Mouse (Mus musculus): Measurements from ENCODE around the gene Trmt2a. TPM values are rescaled to one million over a fixed set of nuclear protein-coding genes. Genes with fewer than 3 reads are reported as not detected.
"Not testable (repeated sequence)": the region's sequence is repeated elsewhere in the genome, so short reads cannot be mapped to it uniquely, and the experiment has no call there.

Trmt2a gene
- total RNA-seq, 2 experiments from 2014 or later = 73.7 to 237 TPM

DNA sequence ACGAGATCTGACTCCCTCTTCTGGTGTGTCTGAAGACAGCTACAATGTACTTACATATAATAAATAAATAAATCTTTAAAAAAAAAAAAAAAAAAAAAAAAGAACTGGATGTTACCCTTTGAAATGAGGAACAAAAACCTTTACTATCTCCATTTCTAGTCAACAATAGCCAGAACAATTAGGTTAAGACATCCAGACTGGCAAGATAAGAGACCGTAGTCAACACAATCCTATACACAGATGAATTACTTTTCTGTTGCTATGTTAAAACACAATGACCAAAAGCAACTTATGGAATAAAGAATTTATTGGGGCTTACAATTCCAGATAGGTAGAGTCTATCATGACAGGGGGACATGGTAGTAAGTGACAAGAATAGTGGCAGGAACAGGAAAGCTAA lies 16.5 kb downstream of the Trmt2a start:
- ATAC-seq (replicated peaks; ENCODE audit: low FRiP score, low TSS enrichment, poor library complexity, severe bottlenecking) = no peak

DNA sequence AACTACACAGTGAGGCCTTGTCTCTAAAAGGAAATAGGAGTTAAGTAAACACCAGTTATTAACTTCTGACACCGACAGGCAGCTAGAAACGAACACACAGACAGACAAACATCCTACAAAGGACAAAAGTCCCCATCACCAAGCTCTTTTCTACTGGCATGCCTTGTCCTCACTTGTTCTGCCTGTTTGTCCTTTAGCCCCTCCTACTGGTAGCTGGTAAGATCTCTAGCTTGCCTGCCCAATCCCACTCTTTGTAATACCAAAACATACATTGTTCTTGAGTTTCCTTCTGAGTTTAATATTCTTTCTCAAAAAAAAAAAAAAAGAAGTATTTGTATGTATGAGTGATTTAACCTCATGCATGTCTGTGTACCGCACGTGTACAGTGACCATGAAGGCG lies 19.7 kb downstream of the Trmt2a start:
- peak; percentile 59; the same call in 1 of the 2 replicates for ATAC-seq (replicated peaks; ENCODE audit: low FRiP score, low TSS enrichment, poor library complexity, severe bottlenecking)

DNA sequence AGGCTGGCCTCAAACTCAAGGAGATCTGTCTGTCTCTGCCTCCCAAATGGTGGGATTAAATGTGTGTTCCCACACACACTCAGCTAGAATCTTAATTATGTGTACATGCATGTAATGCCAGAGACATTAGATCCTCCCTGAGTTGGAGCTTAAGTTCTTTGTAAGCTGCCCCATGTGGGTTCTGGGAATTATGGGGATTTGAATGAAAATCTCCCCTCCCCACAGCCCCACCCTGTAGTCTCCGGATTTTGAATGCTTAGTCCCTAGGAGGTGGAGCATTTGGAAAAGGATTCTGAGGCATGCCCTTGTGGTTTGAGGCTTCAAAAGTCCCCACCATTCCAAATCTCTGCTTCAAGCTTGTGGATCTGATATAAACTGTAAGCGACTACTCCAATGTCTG lies 26.7 kb downstream of the Trmt2a start:
- no peak for ATAC-seq (replicated peaks; ENCODE audit: low FRiP score, low TSS enrichment, poor library complexity, severe bottlenecking)

DNA sequence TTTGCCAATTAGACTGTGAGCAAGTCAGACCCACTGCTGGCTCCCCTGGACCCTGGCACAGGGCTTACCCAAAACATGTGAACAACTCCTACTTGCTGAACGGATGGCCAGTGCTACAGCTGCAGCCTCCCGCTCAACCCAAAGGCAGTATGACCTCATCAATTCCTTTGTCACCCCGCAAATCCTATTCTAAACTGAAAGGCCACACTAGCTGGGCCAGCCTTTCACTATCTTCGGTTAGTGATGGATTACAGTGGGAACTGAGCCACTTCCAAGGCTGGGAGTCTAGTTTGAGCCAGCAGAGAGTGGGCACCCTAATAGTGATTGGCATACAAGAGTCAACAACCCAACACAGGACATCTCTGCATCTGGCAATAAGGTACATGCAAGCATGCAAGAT lies 39.7 kb downstream of the Trmt2a start:
- ATAC-seq (replicated peaks; ENCODE audit: low FRiP score, low TSS enrichment, poor library complexity, severe bottlenecking) = peak; percentile 11

DNA sequence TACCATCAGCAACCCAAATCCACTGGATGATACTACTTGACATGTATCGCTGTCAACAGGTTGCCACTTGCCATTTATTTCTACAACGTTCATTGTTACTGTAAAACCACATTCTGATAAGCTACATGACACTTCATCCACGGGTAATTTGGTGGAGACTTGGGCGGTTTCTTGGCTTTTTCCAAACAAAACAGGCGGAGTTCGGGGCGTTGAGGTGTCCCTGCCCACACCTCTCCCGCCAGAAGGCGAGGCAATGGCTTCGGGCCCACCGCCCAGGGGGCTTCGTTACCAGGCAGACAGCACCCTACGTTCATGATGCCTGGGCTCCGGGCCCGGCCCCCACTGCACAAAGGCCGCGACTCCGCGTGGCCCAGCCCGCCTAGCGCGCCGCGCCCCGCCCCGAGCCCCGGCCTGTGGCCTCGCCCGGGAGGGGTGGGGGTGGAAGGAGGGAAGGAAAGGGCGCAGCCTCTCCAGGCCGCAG lies 40.1 kb downstream of the Trmt2a start:
- peak; percentile 50 for ATAC-seq (replicated peaks; ENCODE audit: low FRiP score, low TSS enrichment, poor library complexity, severe bottlenecking)

DNA sequence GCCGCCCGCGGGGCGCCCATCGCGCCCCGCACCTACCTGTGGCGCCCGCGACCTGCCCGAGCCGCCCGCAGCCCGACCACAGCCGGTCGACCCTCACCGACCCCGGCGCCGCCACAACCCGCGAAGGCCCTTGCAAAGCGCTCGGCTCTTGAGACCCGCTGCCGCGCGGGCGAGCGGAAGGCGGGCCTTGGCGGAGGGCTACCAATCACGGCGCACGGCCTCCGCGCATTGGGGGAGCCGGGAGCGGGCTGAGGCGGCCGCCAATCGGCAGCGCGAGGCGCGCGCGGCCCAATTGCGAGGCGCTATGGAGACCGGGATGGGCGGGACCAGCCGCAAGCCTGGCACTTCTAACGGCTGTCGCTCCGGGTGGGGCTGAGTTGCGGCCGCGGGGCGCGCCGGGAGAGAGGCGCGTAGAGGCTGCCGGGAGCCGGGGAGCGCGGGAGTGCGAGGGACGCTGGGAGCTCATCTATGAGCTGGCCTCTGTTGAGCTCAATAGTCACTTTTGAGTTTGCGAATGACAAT lies 40.6 kb downstream of the Trmt2a start, which contains the start of gene Dgcr8:
TSS of gene Dgcr8 (minus strand) at position 180 of the 522 bp plus-strand sequence.
- peak; percentile 91 for ATAC-seq (replicated peaks; ENCODE audit: low FRiP score, low TSS enrichment, poor library complexity, severe bottlenecking)

DNA sequence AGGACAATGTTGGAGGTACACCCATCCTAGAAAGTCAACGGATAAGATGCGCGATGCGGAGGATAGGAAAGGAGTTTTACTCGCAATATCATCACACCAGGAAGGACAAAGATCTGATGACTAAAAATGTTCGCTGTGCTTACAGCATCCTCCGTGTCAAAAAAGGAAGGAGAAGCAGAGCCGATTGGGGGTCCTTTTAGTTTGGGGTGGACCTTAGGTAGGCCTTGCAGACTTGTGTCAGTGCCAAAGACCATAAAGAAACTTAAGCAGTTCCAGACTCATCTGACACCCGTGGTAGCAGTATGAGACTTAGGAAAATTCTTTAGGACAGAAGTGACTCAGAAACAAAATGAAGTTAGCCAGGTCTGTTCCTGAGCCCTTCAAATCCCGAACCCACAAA lies 41.1 kb downstream of the Trmt2a start:
- ATAC-seq (replicated peaks; ENCODE audit: low FRiP score, low TSS enrichment, poor library complexity, severe bottlenecking) = not testable (repeated sequence)

Other genes starting within 250 kb of the Trmt2a start
- 61.2 and 64.6 TPM in 2 replicates for gene Dgcr6, start 195.8 kb upstream of the Trmt2a start, total RNA-seq (2014; fragmentation: Nextera tagmentation)
- gene Dgcr6, start 195.8 kb upstream of the Trmt2a start, total RNA-seq (2017) = 22.7 and 26.0 TPM in 2 replicates
- gene Prodh, start 158.5 kb upstream of the Trmt2a start, total RNA-seq (2014; fragmentation: Nextera tagmentation) = 9.8 and 14.0 TPM in 2 replicates
- gene Prodh, start 158.5 kb upstream of the Trmt2a start, total RNA-seq (2017) = 14.2 and 23.5 TPM in 2 replicates
- gene Rtn4r, start 121.0 kb upstream of the Trmt2a start, total RNA-seq (2014; fragmentation: Nextera tagmentation) = not detected in 2 replicates
- 0.30 and 0.38 TPM in 2 replicates for gene Rtn4r, start 121.0 kb upstream of the Trmt2a start, total RNA-seq (2017)
- gene Ccdc188, start 30.8 kb upstream of the Trmt2a start, total RNA-seq (2014; fragmentation: Nextera tagmentation) = not detected in 2 replicates
- gene Ccdc188, start 30.8 kb upstream of the Trmt2a start, total RNA-seq (2017) = not detected in 2 replicates
- gene Zdhhc8, start 13.5 kb upstream of the Trmt2a start, total RNA-seq (2014; fragmentation: Nextera tagmentation) = 3.1 and 4.8 TPM in 2 replicates
- gene Zdhhc8, start 13.5 kb upstream of the Trmt2a start, total RNA-seq (2017) = 0.56 and 4.5 TPM in 2 replicates
- gene Ranbp1, start 53 bp downstream of the Trmt2a start, total RNA-seq (2014; fragmentation: Nextera tagmentation) = 485 and 544 TPM in 2 replicates
- gene Ranbp1, start 53 bp downstream of the Trmt2a start, total RNA-seq (2017) = 572 and 765 TPM in 2 replicates
- gene Gm49776, start 9.6 kb downstream of the Trmt2a start, total RNA-seq (2014; fragmentation: Nextera tagmentation) = not detected in 2 replicates
- 0.47 TPM in 1 of 2 replicates, not detected in the other for gene Gm49776, start 9.6 kb downstream of the Trmt2a start, total RNA-seq (2017)
- 77.7 and 78.5 TPM in 2 replicates for gene Dgcr8, start 40.6 kb downstream of the Trmt2a start, total RNA-seq (2014; fragmentation: Nextera tagmentation)
- 47.5 and 78.3 TPM in 2 replicates for gene Dgcr8, start 40.6 kb downstream of the Trmt2a start, total RNA-seq (2017)
- 76.7 and 91.5 TPM in 2 replicates for gene Tango2, start 99.4 kb downstream of the Trmt2a start, total RNA-seq (2014; fragmentation: Nextera tagmentation)
- 16.9 and 20.4 TPM in 2 replicates for gene Tango2, start 99.4 kb downstream of the Trmt2a start, total RNA-seq (2017)
- gene Arvcf, start 99.5 kb downstream of the Trmt2a start, total RNA-seq (2014; fragmentation: Nextera tagmentation) = 14.0 and 16.5 TPM in 2 replicates
- 14.3 and 19.4 TPM in 2 replicates for gene Arvcf, start 99.5 kb downstream of the Trmt2a start, total RNA-seq (2017)
- 75.4 and 82.3 TPM in 2 replicates for gene Txnrd2, start 177.7 kb downstream of the Trmt2a start, total RNA-seq (2014; fragmentation: Nextera tagmentation)
- 97.2 and 145 TPM in 2 replicates for gene Txnrd2, start 177.7 kb downstream of the Trmt2a start, total RNA-seq (2017)
- 84.0 and 105 TPM in 2 replicates for gene Comt, start 178.2 kb downstream of the Trmt2a start, total RNA-seq (2014; fragmentation: Nextera tagmentation)
- gene Comt, start 178.2 kb downstream of the Trmt2a start, total RNA-seq (2017) = 56.1 and 59.7 TPM in 2 replicates